In the genomic region with DNA sequence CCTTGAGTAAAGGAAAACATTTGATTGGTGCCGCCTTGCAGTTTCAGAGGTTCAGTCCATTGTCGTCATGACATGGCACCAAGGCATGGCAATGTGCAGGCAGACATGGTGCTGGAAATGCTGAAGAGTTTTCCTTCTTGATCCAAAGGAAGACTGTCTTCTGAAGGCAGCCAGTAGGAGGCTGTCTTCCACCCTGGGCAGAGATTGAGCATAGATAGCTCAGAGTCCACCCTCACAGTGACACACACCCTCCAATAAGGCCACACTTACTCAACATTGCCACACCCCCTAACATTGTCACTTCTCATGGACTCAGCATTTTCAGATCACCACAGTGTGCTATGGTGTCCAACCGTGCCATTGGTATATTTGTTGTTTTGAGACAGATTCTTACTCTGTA, we compare ENCODE assay signal across 30 mouse cellular contexts. TPM values are rescaled to one million over a fixed set of nuclear protein-coding genes. Genes with fewer than 3 reads are reported as not detected.
A peak's percentile ranks its signal among the peaks of the same experiment; 100 is the strongest.
DNase-seq lines count a peak whose midpoint lies in the region; ATAC-seq and TF ChIP-seq lines count a peak whose summit lies in the region.
"Had no signal": no experiment of that assay in that cellular context is flagged by ENCODE, and none has a peak within 500 bp of the region (broad histone marks: within the 10 kb centered on the region; RNA-seq: fewer than 3 reads in every experiment).

No protein-coding gene starts in this region.

- TF ChIP-seq EP300 in lung, postnatal 0 days (IDR thresholded peaks at IDR 0.05) = no peak
- no peak for TF ChIP-seq EP300 in stomach, postnatal 0 days (optimal IDR thresholded peaks at IDR 0.05)

- no peak for ATAC-seq in lung, postnatal 0 days
- peak; percentile 73 for ATAC-seq in intestine, postnatal 0 days
- ATAC-seq in stomach, postnatal 0 days (ENCODE audit: low FRiP score, low TSS enrichment) = no peak
- ATAC-seq in forebrain, embryonic 13.5 days = no peak
- ATAC-seq: forebrain, postnatal 0 days; hindbrain, embryonic 16.5 days had no signal

- intact Hi-C loops in left cerebral cortex, adult 2 months (cut with DNase I) = no loop called here

- H3K36me3 ChIP-seq in lung, postnatal 0 days (ENCODE audit: insufficient read depth, low read length) = no peaks in the 10 kb centered on the region
- H3K36me3 ChIP-seq in intestine, postnatal 0 days (ENCODE audit: control insufficient read depth, insufficient read depth) = no peaks in the 10 kb centered on the region
- no peaks in the 10 kb centered on the region for H3K36me3 ChIP-seq in stomach, postnatal 0 days (ENCODE audit: control insufficient read depth, insufficient read depth, low read length)
- H3K36me3 ChIP-seq in forebrain, embryonic 13.5 days (ENCODE audit: poor library complexity, severe bottlenecking) = no peaks in the 10 kb centered on the region
- H3K36me3 ChIP-seq: embryonic facial prominence, embryonic 12.5 days; heart, embryonic 15.5 days; kidney, embryonic 15.5 days; limb, embryonic 10.5 days; limb, embryonic 15.5 days; liver, embryonic 13.5 days; midbrain, embryonic 12.5 days; neural tube, embryonic 13.5 days had no signal

- 90% methylated on average over 3 of the region's 3 CpGs for WGBS in lung, postnatal 0 days
- 98% methylated on average over 3 of the region's 3 CpGs for WGBS in lung, adult 2 months
- 96% methylated on average over 3 of the region's 3 CpGs for WGBS in intestine, postnatal 0 days
- 94% methylated on average over 3 of the region's 3 CpGs for WGBS in stomach, postnatal 0 days
- 97% methylated on average over 3 of the region's 3 CpGs for WGBS in forebrain, embryonic 13.5 days

- no peak overlapping the region for H3K9ac ChIP-seq in lung, postnatal 0 days (replicated peaks; ENCODE audit: low read depth)
- H3K9ac ChIP-seq in intestine, postnatal 0 days (ENCODE audit: low read depth, low read length) = no peak overlapping the region
- no peak overlapping the region for H3K9ac ChIP-seq in stomach, postnatal 0 days (ENCODE audit: low read length)
- no peak overlapping the region for H3K9ac ChIP-seq in forebrain, embryonic 13.5 days
- H3K9ac ChIP-seq: embryonic facial prominence, embryonic 12.5 days; forebrain, postnatal 0 days; heart, embryonic 15.5 days; kidney, embryonic 15.5 days; limb, embryonic 15.5 days; liver, embryonic 13.5 days; midbrain, embryonic 12.5 days; neural tube, embryonic 13.5 days had no signal

- no peaks in the 10 kb centered on the region for H3K4me1 ChIP-seq in lung, postnatal 0 days (ENCODE audit: insufficient read depth, low read depth, low read length)
- H3K4me1 ChIP-seq in lung, adult 2 months (ENCODE audit: control insufficient read depth, insufficient read depth, low read length) = no peaks in the 10 kb centered on the region
- H3K4me1 ChIP-seq in intestine, postnatal 0 days (replicated peaks; ENCODE audit: control insufficient read depth, insufficient read depth, low read length) = no peaks in the 10 kb centered on the region
- no peaks in the 10 kb centered on the region for H3K4me1 ChIP-seq in stomach, postnatal 0 days (replicated peaks; ENCODE audit: control insufficient read depth, insufficient read depth)
- no peaks in the 10 kb centered on the region for H3K4me1 ChIP-seq in forebrain, embryonic 13.5 days
- H3K4me1 ChIP-seq: embryonic facial prominence, embryonic 12.5 days; heart, embryonic 15.5 days; kidney, embryonic 15.5 days; limb, embryonic 10.5 days; limb, embryonic 15.5 days; midbrain, embryonic 12.5 days; neural tube, embryonic 13.5 days had no signal

- no peaks in the 10 kb centered on the region for H3K9me3 ChIP-seq in lung, postnatal 0 days (ENCODE audit: low read length)
- no peaks in the 10 kb centered on the region for H3K9me3 ChIP-seq in intestine, postnatal 0 days (ENCODE audit: control insufficient read depth)
- H3K9me3 ChIP-seq in stomach, postnatal 0 days (ENCODE audit: control insufficient read depth, low read length) = no peaks in the 10 kb centered on the region
- no peaks in the 10 kb centered on the region for H3K9me3 ChIP-seq in forebrain, embryonic 13.5 days (replicated peaks)
- H3K9me3 ChIP-seq: embryonic facial prominence, embryonic 12.5 days; heart, embryonic 15.5 days; kidney, embryonic 15.5 days; limb, embryonic 10.5 days; limb, embryonic 15.5 days; liver, embryonic 13.5 days; midbrain, embryonic 12.5 days; neural tube, embryonic 13.5 days had no signal

- no peak overlapping the region for H3K4me2 ChIP-seq in lung, postnatal 0 days (replicated peaks; ENCODE audit: low read depth, low read length)
- no peak overlapping the region for H3K4me2 ChIP-seq in intestine, postnatal 0 days (replicated peaks; ENCODE audit: low read depth)
- H3K4me2 ChIP-seq in stomach, postnatal 0 days (replicated peaks; ENCODE audit: low read depth) = no peak overlapping the region
- H3K4me2 ChIP-seq in forebrain, embryonic 13.5 days = no peak overlapping the region
- H3K4me2 ChIP-seq: embryonic facial prominence, embryonic 12.5 days; heart, embryonic 15.5 days; kidney, embryonic 15.5 days; limb, embryonic 15.5 days; liver, embryonic 13.5 days; midbrain, embryonic 12.5 days; neural tube, embryonic 13.5 days had no signal

- H3K27me3 ChIP-seq in lung, postnatal 0 days (replicated peaks; ENCODE audit: insufficient read depth, low read length) = no peaks in the 10 kb centered on the region
- H3K27me3 ChIP-seq in intestine, postnatal 0 days (replicated peaks; ENCODE audit: control insufficient read depth, insufficient read depth, low read length) = no peaks in the 10 kb centered on the region
- H3K27me3 ChIP-seq in stomach, postnatal 0 days (ENCODE audit: control insufficient read depth, insufficient read depth, low read length) = no peaks in the 10 kb centered on the region
- no peaks in the 10 kb centered on the region for H3K27me3 ChIP-seq in forebrain, embryonic 13.5 days
- H3K27me3 ChIP-seq: embryonic facial prominence, embryonic 12.5 days; heart, embryonic 15.5 days; kidney, embryonic 15.5 days; limb, embryonic 15.5 days; liver, embryonic 13.5 days; midbrain, embryonic 12.5 days; neural tube, embryonic 13.5 days had no signal

- TF ChIP-seq CTCF in lung, postnatal 0 days (IDR thresholded peaks at IDR 0.05) = 0 out of 2 replicates have a peak, but pooled peaks have one; percentile 5
- TF ChIP-seq CTCF in lung, adult 2 months (IDR thresholded peaks at IDR 0.05; ENCODE audit: insufficient read depth, low read length) = no peak
- peak; percentile 54 for TF ChIP-seq CTCF in intestine, postnatal 0 days (IDR thresholded peaks at IDR 0.05; ENCODE audit: low read depth)
- peak; percentile 28; the same call in 1 of the 2 replicates for TF ChIP-seq CTCF in stomach, postnatal 0 days (IDR thresholded peaks at IDR 0.05; ENCODE audit: low read depth)
- no peak for TF ChIP-seq CTCF in left cerebral cortex, adult 2 months (IDR thresholded peaks at IDR 0.05)

- TF ChIP-seq POLR2A in lung, adult 2 months (IDR thresholded peaks at IDR 0.05; ENCODE audit: borderline replicate concordance, extremely low read depth, low read depth, low read length) = no peak

- H3K4me3 ChIP-seq in lung, postnatal 0 days (ENCODE audit: low read depth, low read length) = no peak overlapping the region
- no peak overlapping the region for H3K4me3 ChIP-seq in lung, adult 2 months (replicated peaks; ENCODE audit: extremely low read depth, low read depth, low read length)
- no peak overlapping the region for H3K4me3 ChIP-seq in intestine, postnatal 0 days (ENCODE audit: low read depth, low read length)
- no peak overlapping the region for H3K4me3 ChIP-seq in stomach, postnatal 0 days (ENCODE audit: low read depth, low read length)
- H3K4me3 ChIP-seq in left cerebral cortex, adult 2 months = no peak overlapping the region
- no peak overlapping the region for H3K4me3 ChIP-seq in forebrain, embryonic 13.5 days
- H3K4me3 ChIP-seq: embryonic facial prominence, embryonic 12.5 days; heart, embryonic 15.5 days; kidney, embryonic 15.5 days; limb, embryonic 10.5 days; limb, embryonic 15.5 days; liver, embryonic 13.5 days; midbrain, embryonic 12.5 days; neural tube, embryonic 13.5 days had no signal

- DNase-seq in lung, postnatal 0 days (ENCODE audit: low spot score) = no peak
- no peak for DNase-seq in lung, adult 2 months
- peak; percentile 4 for DNase-seq in NIH3T3 (ENCODE audit: low read depth)
- no peak for DNase-seq in stomach, postnatal 0 days (ENCODE audit: low spot score)
- no peak for DNase-seq in left cerebral cortex, adult 2 months (ENCODE audit: extremely low spot score in 1 of 2, low spot score in 2 of 2)
- DNase-seq in gastrocnemius, postnatal 10 days = no peak
- DNase-seq: adrenal gland, adult 8-10 months; cerebellum, adult 11 months; cerebellum, adult 9-10 months; embryo, embryonic 11 days; forebrain, postnatal 0 days; gastrocnemius, postnatal 14 days; kidney, postnatal 25 days; liver, embryonic 13.5 days; lung, adult 18-20 months; lung, postnatal 14 days; right cerebral cortex, postnatal 25 days; spleen, adult 18-20 months; thymus, adult 18-20 months; thymus, postnatal 36 days had no signal

- no peak overlapping the region for H3K27ac ChIP-seq in lung, postnatal 0 days (ENCODE audit: low read length)
- no peak overlapping the region for H3K27ac ChIP-seq in intestine, postnatal 0 days (ENCODE audit: low read depth, low read length)
- no peak overlapping the region for H3K27ac ChIP-seq in stomach, postnatal 0 days (replicated peaks)
- H3K27ac ChIP-seq in left cerebral cortex, adult 2 months = no peak overlapping the region
- H3K27ac ChIP-seq in forebrain, embryonic 13.5 days = no peak overlapping the region
- H3K27ac ChIP-seq: embryonic facial prominence, embryonic 12.5 days; heart, embryonic 15.5 days; kidney, embryonic 15.5 days; limb, embryonic 10.5 days; limb, embryonic 15.5 days; liver, embryonic 13.5 days; midbrain, embryonic 12.5 days; neural tube, embryonic 13.5 days had no signal

RNA-seq across cellular contexts. Expression of gene Nubpl, which starts 54.5 kb away (rescaled TPM):
- polyA plus RNA-seq in lung, postnatal 0 days (2015; fragmentation: Nextera tagmentation; extraction: Ambion mirVana) = 6.8 and 8.6 TPM in 2 replicates
- polyA plus RNA-seq in lung, adult 2 months (2012; rRNA removed) = 1.0 and 1.6 TPM in 2 replicates
- 5.7 and 6.4 TPM in 2 replicates for polyA plus RNA-seq in intestine, postnatal 0 days (2015; fragmentation: Nextera tagmentation; extraction: Ambion mirVana)
- 6.1 and 6.6 TPM in 2 replicates for polyA plus RNA-seq in stomach, postnatal 0 days (2015; fragmentation: Nextera tagmentation; extraction: Ambion mirVana)
- total RNA-seq in left cerebral cortex, adult 2 months (2021) = 1 to 10 TPM; 4.7 to 5.4 TPM
- 1 to 10 TPM; 4.1 to 6.0 TPM for total RNA-seq in gastrocnemius, postnatal 10 days (2021)
- 13.3 and 13.8 TPM in 2 replicates for polyA plus RNA-seq in forebrain, embryonic 13.5 days (2015; fragmentation: Nextera tagmentation; extraction: Ambion mirVana)

Comparison
In these comparisons a context has a peak if more than half of its experiments do, and no peak if none do; other contexts are left out.
1. CTCF ChIP-seq: peak in lung, postnatal 0 days (single experiment), intestine, postnatal 0 days (single experiment) and stomach, postnatal 0 days (single experiment); none in lung, adult 2 months (single experiment) and left cerebral cortex, adult 2 months (single experiment).